Mouse (Mus musculus): ENCODE measurements around the gene Ndufb2. TPM values are rescaled to one million over a fixed set of nuclear protein-coding genes. Genes with fewer than 3 reads are reported as not detected.

Gene Ndufb2
- 100 to 1,000 TPM; 625 to 742 TPM for total RNA-seq (2021)
- polyA plus RNA-seq (2012; rRNA removed) = 916 and 995 TPM in 2 replicates
- long read RNA-seq, full-length matches to known transcripts = 554 of 566 reads
- long read RNA-seq, partial matches to known transcripts = 8 of 566 reads
- long read RNA-seq, other reads (novel, unspliced or antisense) = 4 of 566 reads

GRCm38 (mm10) chr6:39592401-39593214 is at the start of gene Ndufb2:
Gene Ndufb2 (plus strand): TSS chr6:39592574.
- peaks cover 3% of the 10 kb centered on the region; the same call in 1 of the 2 replicates for H3K79me2 ChIP-seq (replicated peaks; ENCODE audit: control insufficient read depth, insufficient read depth, low read length)
- intact Hi-C loops (cut with DNase I) = loop anchor here (1.0 to 5.0 kb wide), 2 partner anchors 19 to 135 kb away; partner anchors contain the start of genes Adck2 and Braf
- peaks cover 6% of the 10 kb centered on the region for H3K36me3 ChIP-seq (ENCODE audit: control insufficient read depth, insufficient read depth, low read length)
- H3K27ac ChIP-seq = peak within 1 kb of the TSS; percentile 99
- peak; percentile 95 to 96 for DNase-seq
- WGBS = 1% methylated on average over 56 of the region's 56 CpGs
- H3K4me3 ChIP-seq = peak within 1 kb of the TSS; percentile 80
- H3K9ac ChIP-seq (ENCODE audit: low read depth, low read length) = peak within 1 kb of the TSS; percentile 95
- H3K4me1 ChIP-seq (ENCODE audit: control insufficient read depth, insufficient read depth, low read length) = peaks cover 6% of the 10 kb centered on the region
- TF ChIP-seq POLR2A (IDR thresholded peaks at IDR 0.05; ENCODE audit: insufficient read depth, low read depth, low read length) = peak; percentile 95
- TF ChIP-seq EP300 (IDR thresholded peaks at IDR 0.05; ENCODE audit: insufficient read depth, low read depth, low read length) = 0 out of 2 replicates have a peak, but pooled peaks have one; percentile 66
- TF ChIP-seq CTCF (IDR thresholded peaks at IDR 0.05) = no peak
- no peaks in the 10 kb centered on the region for H3K27me3 ChIP-seq (ENCODE audit: control insufficient read depth, insufficient read depth, low read length)

GRCm38 (mm10) chr6:39542631-39543597 is 49.5 kb upstream of the Ndufb2 start:
- H3K27me3 ChIP-seq (ENCODE audit: control insufficient read depth, insufficient read depth, low read length) = no peaks in the 10 kb centered on the region
- no peak overlapping the region for H3K4me3 ChIP-seq
- TF ChIP-seq EP300 (IDR thresholded peaks at IDR 0.05; ENCODE audit: insufficient read depth, low read depth, low read length) (peak; percentile 66; the same call in 1 of the 2 replicates), POLR2A (IDR thresholded peaks at IDR 0.05; ENCODE audit: insufficient read depth, low read depth, low read length) (peak; percentile 35; the same call in 1 of the 2 replicates), CTCF (IDR thresholded peaks at IDR 0.05) (no peak)
- no peaks in the 10 kb centered on the region for H3K36me3 ChIP-seq (ENCODE audit: control insufficient read depth, insufficient read depth, low read length)
- intact Hi-C loops (cut with DNase I) = no loop called here
- H3K79me2 ChIP-seq (replicated peaks; ENCODE audit: control insufficient read depth, insufficient read depth, low read length) = no peaks in the 10 kb centered on the region
- peak; percentile 83 to 86 for DNase-seq
- peaks cover 15% of the 10 kb centered on the region for H3K4me1 ChIP-seq (ENCODE audit: control insufficient read depth, insufficient read depth, low read length)
- 25% methylated on average over 15 of the region's 15 CpGs for WGBS
- H3K27ac ChIP-seq = peak overlapping the region; percentile 70
- peak overlapping the region; percentile 11; the same call in 1 of the 2 replicates for H3K9ac ChIP-seq (ENCODE audit: low read depth, low read length)

GRCm38 (mm10) chr6:39543769-39544420 is 48.5 kb upstream of the Ndufb2 start:
- Histone ChIP-seq H3K27me3 (ENCODE audit: control insufficient read depth, insufficient read depth, low read length) (no peaks in the 10 kb centered on the region), H3K4me1 (ENCODE audit: control insufficient read depth, insufficient read depth, low read length) (peaks cover 17% of the 10 kb centered on the region), H3K36me3 (ENCODE audit: control insufficient read depth, insufficient read depth, low read length) (no peaks in the 10 kb centered on the region), H3K4me3 (no peak overlapping the region), H3K27ac (peak overlapping the region; percentile 70), H3K79me2 (replicated peaks; ENCODE audit: control insufficient read depth, insufficient read depth, low read length) (no peaks in the 10 kb centered on the region), H3K9ac (ENCODE audit: low read depth, low read length) (no peak overlapping the region)
- intact Hi-C loops (cut with DNase I) = no loop called here
- WGBS = 66% methylated on average over 15 of the region's 15 CpGs
- peak in 1 of 2 experiments; percentile 44 for DNase-seq
- TF ChIP-seq EP300 (IDR thresholded peaks at IDR 0.05; ENCODE audit: insufficient read depth, low read depth, low read length) = no peak

- Histone ChIP-seq H3K36me3 (ENCODE audit: control insufficient read depth, insufficient read depth, low read length) (no peaks in the 10 kb centered on the region), H3K9ac (ENCODE audit: low read depth, low read length) (no peak overlapping the region), H3K4me1 (ENCODE audit: control insufficient read depth, insufficient read depth, low read length) (peaks cover 13% of the 10 kb centered on the region), H3K27ac (no peak overlapping the region), H3K27me3 (ENCODE audit: control insufficient read depth, insufficient read depth, low read length) (no peaks in the 10 kb centered on the region), H3K79me2 (replicated peaks; ENCODE audit: control insufficient read depth, insufficient read depth, low read length) (no peaks in the 10 kb centered on the region), H3K4me3 (no peak overlapping the region)
- DNase-seq = no peak
- 80% methylated on average over 7 of the region's 7 CpGs for WGBS
- intact Hi-C loops (cut with DNase I) = no loop called here
- TF ChIP-seq POLR2A (IDR thresholded peaks at IDR 0.05; ENCODE audit: insufficient read depth, low read depth, low read length) (no peak), CTCF (IDR thresholded peaks at IDR 0.05) (no peak), EP300 (IDR thresholded peaks at IDR 0.05; ENCODE audit: insufficient read depth, low read depth, low read length) (no peak)
Measured at GRCm38 (mm10) chr6:39545474-39545873, 46.9 kb upstream of the Ndufb2 start.

- 67% methylated on average over 5 of the region's 5 CpGs for WGBS
- Histone ChIP-seq H3K36me3 (ENCODE audit: control insufficient read depth, insufficient read depth, low read length) (no peaks in the 10 kb centered on the region), H3K9ac (ENCODE audit: low read depth, low read length) (no peak overlapping the region), H3K4me3 (no peak overlapping the region), H3K79me2 (replicated peaks; ENCODE audit: control insufficient read depth, insufficient read depth, low read length) (no peaks in the 10 kb centered on the region), H3K27ac (no peak overlapping the region), H3K27me3 (ENCODE audit: control insufficient read depth, insufficient read depth, low read length) (no peaks in the 10 kb centered on the region), H3K4me1 (ENCODE audit: control insufficient read depth, insufficient read depth, low read length) (peaks cover 7% of the 10 kb centered on the region)
- no peak for DNase-seq
- TF ChIP-seq POLR2A (IDR thresholded peaks at IDR 0.05; ENCODE audit: insufficient read depth, low read depth, low read length) (no peak), EP300 (IDR thresholded peaks at IDR 0.05; ENCODE audit: insufficient read depth, low read depth, low read length) (no peak), CTCF (IDR thresholded peaks at IDR 0.05) (no peak)
- intact Hi-C loops (cut with DNase I) = no loop called here
Measured at GRCm38 (mm10) chr6:39548030-39548429, 44.3 kb upstream of the Ndufb2 start.

Measured in heart, adult 2 months (tissue).